Mouse (Mus musculus) forebrain, embryonic 15.5 days (tissue): ENCODE results near the gene Olfr557. TPM values are rescaled to one million over a fixed set of nuclear protein-coding genes. Genes with fewer than 3 reads are reported as not detected.

ENCODE experiments used
- ATAC-seq: fragments of 200-750 bp; cut with Nextera tagmentation; replicated peaks from 2 replicates; pipeline ENCODE4 v1.8.0; 2017; ENCODE audit warnings: mild to moderate bottlenecking, moderate TSS enrichment, moderate library complexity
- H3K27ac ChIP-seq: fragments of 300-500 bp; sonication (generic); replicated peaks from 2 replicates; pipeline ENCODE4 v1.5.1; 2015; ENCODE audit warnings: mild to moderate bottlenecking, inconsistent platforms
- H3K27me3 ChIP-seq: fragments of 300-500 bp; sonication (generic); 2 replicates; pipeline ENCODE4 v1.6.1; 2015; ENCODE audit warnings: inconsistent platforms
- H3K36me3 ChIP-seq: fragments of 300-500 bp; sonication (generic); 2 replicates; pipeline ENCODE4 v1.6.1; 2015; ENCODE audit warnings: mild to moderate bottlenecking, inconsistent platforms
- H3K4me1 ChIP-seq: fragments of 300-500 bp; sonication (generic); 2 replicates; pipeline ENCODE4 v1.6.1; 2015; ENCODE audit warnings: inconsistent platforms
- H3K4me2 ChIP-seq: fragments of 300-500 bp; sonication (generic); replicated peaks from 2 replicates; pipeline ENCODE4 v1.6.1; 2015; ENCODE audit warnings: mild to moderate bottlenecking, inconsistent platforms
- H3K4me3 ChIP-seq: fragments of 300-500 bp; sonication (generic); 2 replicates; pipeline ENCODE4 v1.5.1; 2015; ENCODE audit warnings: mild to moderate bottlenecking, inconsistent platforms
- H3K9ac ChIP-seq: fragments of 300-500 bp; sonication (generic); replicated peaks from 2 replicates; pipeline ENCODE4 v1.6.1; 2015; ENCODE audit warnings: mild to moderate bottlenecking, inconsistent platforms
- H3K9me3 ChIP-seq: fragments of 300-500 bp; sonication (generic); 2 replicates; pipeline ENCODE4 v1.6.1; 2016; ENCODE audit warnings: inconsistent platforms
- WGBS: fragments of 180-500 bp; shearing (Covaris S2); methylation state at CpG from one replicate; pipeline ENCODE4 v1.1.7; 2015; ENCODE audit warnings: mixed read lengths; 5-methylcytosine and 5-hydroxymethylcytosine counted together
- polyA plus RNA-seq: library from polyadenylated mRNA; unstranded; fragments of >200 nt; fragmentation: Nextera tagmentation; extraction: Ambion mirVana; gene quantifications from 2 replicates; pipeline ENCODE4 v1.2.1, GENCODE M21; 2015

Olfr557 gene
- polyA plus RNA-seq, 1 experiment from 2014 or later, result not detected

DNA sequence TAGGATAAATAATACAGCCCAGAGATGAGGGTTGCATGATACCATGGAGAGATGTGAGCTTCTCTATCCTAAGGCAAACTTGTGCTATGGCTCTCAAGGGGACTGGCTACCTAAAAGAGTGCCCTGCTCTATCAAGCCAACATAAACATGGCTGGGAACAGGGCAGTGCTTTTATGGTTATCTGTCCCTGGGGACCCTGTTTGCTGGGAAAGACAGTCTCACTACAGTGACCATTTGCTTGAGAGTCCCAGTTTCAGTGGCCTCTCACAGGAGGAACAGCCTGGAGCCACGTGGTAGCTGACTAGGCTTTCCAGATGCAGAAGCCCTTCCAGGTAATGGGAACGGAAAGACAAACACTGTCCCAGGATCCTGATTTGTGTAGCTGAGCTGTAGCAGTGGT is 42.0 kb downstream of the Olfr557 start:
- ATAC-seq, result no peak
- H3K9me3 ChIP-seq, result no peaks in the 10 kb centered on the region
- no peak overlapping the region for H3K4me3 ChIP-seq
- WGBS, result 66% methylated on average over 2 of the region's 2 CpGs
- H3K27ac ChIP-seq, result no peak overlapping the region
- no peaks in the 10 kb centered on the region for H3K4me1 ChIP-seq
- H3K36me3 ChIP-seq, result no peaks in the 10 kb centered on the region
- no peaks in the 10 kb centered on the region for H3K27me3 ChIP-seq
- H3K9ac ChIP-seq, result no peak overlapping the region
- H3K4me2 ChIP-seq, result no peak overlapping the region

Other genes starting within 250 kb of the Olfr557 start
- gene Olfr543, start 214.2 kb upstream of the Olfr557 start, polyA plus RNA-seq, result 0.23 and 0.38 TPM in 2 replicates
- gene Olfr544, start 207.6 kb upstream of the Olfr557 start, polyA plus RNA-seq, result 0.06 and 0.13 TPM in 2 replicates
- gene Olfr545, start 196.3 kb upstream of the Olfr557 start, polyA plus RNA-seq, result 0.05 and 0.15 TPM in 2 replicates
- gene Olfr547, start 161.2 kb upstream of the Olfr557 start, polyA plus RNA-seq, result not detected in 2 replicates
- not detected in 2 replicates for gene Olfr548-ps1, start 155.0 kb upstream of the Olfr557 start, polyA plus RNA-seq
- not detected in 2 replicates for gene Olfr549, start 146.0 kb upstream of the Olfr557 start, polyA plus RNA-seq
- gene Trim21, start 130.4 kb upstream of the Olfr557 start, polyA plus RNA-seq, result 0.06 TPM in 1 of 2 replicates, not detected in the other
- not detected in 2 replicates for gene Olfr550, start 124.5 kb upstream of the Olfr557 start, polyA plus RNA-seq
- not detected in 2 replicates for gene Olfr551, start 104.0 kb upstream of the Olfr557 start, polyA plus RNA-seq
- gene Olfr552, start 98.1 kb upstream of the Olfr557 start, polyA plus RNA-seq, result not detected in 2 replicates
- not detected in 2 replicates for gene Olfr553, start 77.7 kb upstream of the Olfr557 start, polyA plus RNA-seq
- gene Olfr554, start 57.5 kb upstream of the Olfr557 start, polyA plus RNA-seq, result not detected in 2 replicates
- gene Olfr555, start 37.1 kb upstream of the Olfr557 start, polyA plus RNA-seq, result not detected in 2 replicates
- not detected in 2 replicates for gene Olfr556, start 31.0 kb upstream of the Olfr557 start, polyA plus RNA-seq
- gene Trim68, start 8.6 kb upstream of the Olfr557 start, polyA plus RNA-seq, result 6.6 and 6.7 TPM in 2 replicates
- not detected in 2 replicates for gene Olfr558, start 6.3 kb downstream of the Olfr557 start, polyA plus RNA-seq
- gene Olfr33, start 23.2 kb downstream of the Olfr557 start, polyA plus RNA-seq, result not detected in 2 replicates
- gene Olfr559, start 31.6 kb downstream of the Olfr557 start, polyA plus RNA-seq, result not detected in 2 replicates
- gene Olfr560, start 63.5 kb downstream of the Olfr557 start, polyA plus RNA-seq, result not detected in 2 replicates
- gene Olfr78, start 63.6 kb downstream of the Olfr557 start, polyA plus RNA-seq, result 0.05 and 0.14 TPM in 2 replicates
- gene Olfr561, start 75.3 kb downstream of the Olfr557 start, polyA plus RNA-seq, result not detected in 2 replicates
- not detected in 2 replicates for gene Olfr564, start 107.6 kb downstream of the Olfr557 start, polyA plus RNA-seq
- gene Olfr566, start 162.9 kb downstream of the Olfr557 start, polyA plus RNA-seq, result not detected in 2 replicates
- gene Olfr568, start 181.2 kb downstream of the Olfr557 start, polyA plus RNA-seq, result not detected in 2 replicates
- not detected in 2 replicates for gene Olfr569, start 195.0 kb downstream of the Olfr557 start, polyA plus RNA-seq
- gene Olfr570, start 198.7 kb downstream of the Olfr557 start, polyA plus RNA-seq, result 0.13 TPM in 1 of 2 replicates, not detected in the other
- gene Olfr571, start 221.6 kb downstream of the Olfr557 start, polyA plus RNA-seq, result not detected in 2 replicates
- not detected in 2 replicates for gene Olfr572, start 228.5 kb downstream of the Olfr557 start, polyA plus RNA-seq
- not detected in 2 replicates for gene Olfr573-ps1, start 246.7 kb downstream of the Olfr557 start, polyA plus RNA-seq